Mouse (Mus musculus) ES-E14 (cell line): Measurements from ENCODE around the gene Dok3. TPM values are rescaled to one million over a fixed set of nuclear protein-coding genes. Genes with fewer than 3 reads are reported as not detected.

Experiments
- DNase-seq: peaks from one replicate; pipeline ENCODE4 v3.0.0-alpha.2; 2013; ENCODE audit warnings: low read depth, low spot score
- H3K27ac ChIP-seq: 2 replicates; pipeline ENCODE4 v1.5.1; 2012; ENCODE audit warnings: low read depth, mild to moderate bottlenecking, low read length, moderate library complexity, mixed read lengths; ENCODE audit not compliant: poor library complexity, insufficient read depth, severe bottlenecking
- H3K36me3 ChIP-seq: 2 replicates; pipeline ENCODE4 v1.6.1; 2012; ENCODE audit warnings: mild to moderate bottlenecking, low read length, moderate library complexity, mixed read lengths; ENCODE audit not compliant: control insufficient read depth, poor library complexity, insufficient read depth, severe bottlenecking
- H3K4me1 ChIP-seq, 2 experiments: fragments of 150-350 bp in 1 of 2; sonication (generic) in 1 of 2; 2 replicates each; pipeline ENCODE4 v1.6.1; 2012; ENCODE audit warnings: low read length in 2 of 2, mild to moderate bottlenecking in 1 of 2, mixed read lengths in 1 of 2; ENCODE audit not compliant: control insufficient read depth in 2 of 2, insufficient read depth in 2 of 2, poor library complexity in 1 of 2
- H3K4me3 ChIP-seq, 2 experiments: fragments of 150-350 bp in 1 of 2; sonication (generic) in 1 of 2; 2 replicates each; pipeline ENCODE4 v1.5.1; 2012; ENCODE audit warnings: low read length in 2 of 2, low read depth in 1 of 2, mild to moderate bottlenecking in 1 of 2, mixed read lengths in 1 of 2; ENCODE audit not compliant: insufficient read depth in 1 of 2, poor library complexity in 1 of 2, severe bottlenecking in 1 of 2
- H3K9ac ChIP-seq: 2 replicates; pipeline ENCODE4 v1.6.1; 2012; ENCODE audit warnings: low read depth, mild to moderate bottlenecking, low read length, mixed read lengths; ENCODE audit not compliant: poor library complexity, insufficient read depth, severe bottlenecking
- H3K9me3 ChIP-seq: fragments of 150-350 bp; sonication (generic); 2 replicates; pipeline ENCODE4 v1.6.1; 2012; ENCODE audit warnings: low read depth, mild to moderate bottlenecking, low read length; ENCODE audit not compliant: control insufficient read depth, insufficient read depth
- CHD2 ChIP-seq: IDR thresholded peaks from 2 replicates; pipeline ENCODE4 v1.6.1; 2014; ENCODE audit warnings: mild to moderate bottlenecking, low read depth, low read length, inconsistent platforms
- HCFC1 ChIP-seq: IDR thresholded peaks from 2 replicates; pipeline ENCODE4 v1.6.1; 2012; ENCODE audit warnings: low read length, inconsistent platforms, borderline replicate concordance; ENCODE audit not compliant: insufficient read depth
- MAFK ChIP-seq: IDR thresholded peaks from 2 replicates; pipeline ENCODE4 v1.6.1; 2014; ENCODE audit warnings: mild to moderate bottlenecking, low read depth, low read length, inconsistent platforms; ENCODE audit not compliant: insufficient read depth
- ZC3H11A ChIP-seq: IDR thresholded peaks from 2 replicates; pipeline ENCODE4 v1.6.1; 2012; ENCODE audit warnings: low read depth, mild to moderate bottlenecking, inconsistent platforms, low read length, borderline replicate concordance
- ZNF384 ChIP-seq: IDR thresholded peaks from 2 replicates; pipeline ENCODE4 v1.6.1; 2012; ENCODE audit warnings: low read depth, low read length, inconsistent platforms
- in situ Hi-C, 2 experiments: fragments of 600-800 bp; cut with MboI; formaldehyde crosslinking; loops; one replicate each; pipeline ENCODE4 v1.15.1; 2025; ENCODE audit warnings: low sequenced_read_pairs in 2 of 2, inconsistent platforms in 1 of 2; ENCODE audit not compliant: unreplicated experiment in 2 of 2
- total RNA-seq: library from RNA; depleted of rRNA; stranded (reverse); fragments of 300-350 nt; gene quantifications from 2 replicates; pipeline ENCODE4 v1.2.3, GENCODE M21; 2012

The Dok3 gene
- total RNA-seq, 1 experiment, result 0.98 TPM

DNA sequence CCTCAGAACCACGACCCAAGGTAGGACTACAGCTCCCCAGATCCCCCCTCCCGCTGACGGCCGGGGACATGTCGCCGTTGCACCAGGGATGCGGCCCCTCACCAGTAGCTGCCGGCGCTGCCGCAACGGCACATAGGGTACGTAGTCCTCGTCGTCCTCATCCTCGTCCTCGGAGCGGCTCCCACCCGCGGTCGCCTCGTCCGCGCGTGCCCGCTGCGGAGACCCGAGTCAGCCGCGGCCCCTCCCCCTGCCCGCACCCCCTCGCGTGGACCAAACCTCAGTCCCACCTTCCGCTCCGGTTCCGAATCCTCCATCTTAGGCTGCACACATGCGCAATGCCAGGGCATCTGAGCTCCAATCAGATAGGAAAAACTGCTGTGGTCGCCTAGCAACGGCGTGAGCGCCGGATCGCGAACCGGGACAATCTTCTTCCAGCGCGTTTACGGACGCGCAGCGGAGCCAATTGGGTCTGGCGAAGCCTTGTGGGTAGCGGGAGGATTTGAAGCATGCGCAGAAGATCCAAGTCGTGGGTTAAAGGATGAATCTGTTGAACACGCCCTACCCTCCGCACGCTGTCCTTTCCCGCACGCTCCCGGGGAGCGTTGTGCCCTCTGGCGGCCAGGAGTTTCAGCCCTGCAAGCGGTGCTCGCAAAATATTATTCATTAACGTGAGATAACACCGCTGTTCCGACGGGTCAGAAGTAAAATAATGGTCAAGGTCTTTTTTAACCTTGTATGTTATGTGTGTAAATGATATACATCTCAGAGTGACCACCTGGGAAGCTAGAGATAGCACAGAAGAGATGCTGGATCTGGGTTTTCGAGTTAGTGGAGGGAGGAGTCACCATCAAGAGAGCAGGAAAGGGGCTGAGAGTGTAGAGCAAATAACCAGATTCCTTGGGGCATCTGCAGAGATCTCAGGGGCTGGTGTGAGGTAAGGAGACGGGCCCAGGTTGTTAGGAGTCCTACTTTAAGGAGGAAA, 7.4 kb upstream of the Dok3 start, which contains the start of gene Ddx41:
TSS of gene Ddx41 (minus strand) at position 465 of the 982 bp plus-strand sequence.
- Histone ChIP-seq H3K4me3 (peak within 1 kb of the TSS; percentile 77 to 95), H3K36me3 (peaks cover 43% of the 10 kb centered on the region), H3K4me1 (peaks cover 2 to 5% of the 10 kb centered on the region in 2 experiments; a peak in 1 of 4 replicates), H3K9ac (peak within 1 kb of the TSS; percentile 93), H3K9me3 (no peaks in the 10 kb centered on the region), H3K27ac (peak within 1 kb of the TSS; percentile 38; the same call in 1 of the 2 replicates)
- peak; percentile 83 for TF ChIP-seq HCFC1
- no peak for TF ChIP-seq MAFK
- in situ Hi-C loops, result no loop called here
- DNase-seq, result peak; percentile 99

DNA sequence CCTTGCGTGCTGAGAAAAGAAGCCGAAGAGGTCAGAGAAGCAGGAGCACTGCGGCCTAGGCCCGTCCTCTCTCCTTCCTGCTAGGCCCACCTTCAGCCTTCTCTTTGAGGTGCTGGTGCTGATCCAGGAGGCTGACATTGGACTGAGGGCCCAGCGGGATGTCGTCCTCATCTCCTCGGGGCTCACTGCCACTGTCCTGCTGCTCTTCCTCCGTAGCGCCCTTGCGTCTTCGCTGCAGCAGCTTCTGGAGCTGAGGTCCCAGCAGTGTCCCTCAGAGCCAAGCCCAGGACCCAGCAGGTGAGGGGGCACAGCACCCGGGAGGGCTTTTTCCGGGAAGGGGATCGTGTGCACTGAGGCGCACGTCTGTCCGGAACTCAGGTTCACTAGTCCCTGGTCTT, 6.7 kb upstream of the Dok3 start:
- in situ Hi-C loops, result no loop called here
- no peak for DNase-seq

DNA sequence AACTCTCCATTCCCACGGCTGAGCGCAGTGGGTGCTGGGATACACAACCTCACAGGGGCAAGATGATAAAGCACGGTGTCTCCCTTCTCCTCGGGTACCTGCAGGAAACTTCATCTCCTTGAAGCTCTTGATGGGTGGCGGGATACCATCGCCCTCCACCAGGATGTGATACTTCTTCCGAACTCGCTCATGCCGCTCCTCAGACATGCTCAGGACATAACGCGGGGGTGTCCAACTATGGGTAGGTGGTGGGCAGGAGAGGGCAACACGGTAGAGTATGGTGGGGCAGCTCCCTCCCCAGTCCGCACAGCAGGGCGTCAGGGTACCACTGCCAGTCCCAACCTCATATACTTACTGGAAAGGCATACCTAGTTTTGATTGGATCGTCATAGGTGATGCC, 6.1 kb upstream of the Dok3 start:
- TF ChIP-seq MAFK (no peak), HCFC1 (no peak), CHD2 (no peak), ZNF384 (no peak), ZC3H11A (no peak)
- Histone ChIP-seq H3K4me1 (peaks cover 2 to 5% of the 10 kb centered on the region in 2 experiments; a peak in 1 of 4 replicates), H3K9ac (0 out of 2 replicates have a peak overlapping the region, but pooled peaks have one; percentile 93), H3K27ac (no peak overlapping the region), H3K9me3 (no peaks in the 10 kb centered on the region), H3K36me3 (peaks cover 51% of the 10 kb centered on the region), H3K4me3 (peak overlapping the region; percentile 77 to 95; a peak in 3 of 4 replicates)
- in situ Hi-C loops, result no loop called here
- DNase-seq, result no peak

More for the DNA sequence above, 6.7 kb upstream of the Dok3 start:
- peak overlapping the region; percentile 93 for H3K9ac ChIP-seq
- peaks cover 45% of the 10 kb centered on the region for H3K36me3 ChIP-seq
- no peaks in the 10 kb centered on the region for H3K9me3 ChIP-seq
- TF ChIP-seq MAFK (no peak), ZNF384 (no peak), HCFC1 (no peak), CHD2 (no peak)
- peak overlapping the region; percentile 77 to 95 for H3K4me3 ChIP-seq
- peaks cover 2 to 5% of the 10 kb centered on the region in 2 experiments; a peak in 1 of 4 replicates for H3K4me1 ChIP-seq
- no peak overlapping the region; the same call in 1 of the 2 replicates for H3K27ac ChIP-seq

DNA sequence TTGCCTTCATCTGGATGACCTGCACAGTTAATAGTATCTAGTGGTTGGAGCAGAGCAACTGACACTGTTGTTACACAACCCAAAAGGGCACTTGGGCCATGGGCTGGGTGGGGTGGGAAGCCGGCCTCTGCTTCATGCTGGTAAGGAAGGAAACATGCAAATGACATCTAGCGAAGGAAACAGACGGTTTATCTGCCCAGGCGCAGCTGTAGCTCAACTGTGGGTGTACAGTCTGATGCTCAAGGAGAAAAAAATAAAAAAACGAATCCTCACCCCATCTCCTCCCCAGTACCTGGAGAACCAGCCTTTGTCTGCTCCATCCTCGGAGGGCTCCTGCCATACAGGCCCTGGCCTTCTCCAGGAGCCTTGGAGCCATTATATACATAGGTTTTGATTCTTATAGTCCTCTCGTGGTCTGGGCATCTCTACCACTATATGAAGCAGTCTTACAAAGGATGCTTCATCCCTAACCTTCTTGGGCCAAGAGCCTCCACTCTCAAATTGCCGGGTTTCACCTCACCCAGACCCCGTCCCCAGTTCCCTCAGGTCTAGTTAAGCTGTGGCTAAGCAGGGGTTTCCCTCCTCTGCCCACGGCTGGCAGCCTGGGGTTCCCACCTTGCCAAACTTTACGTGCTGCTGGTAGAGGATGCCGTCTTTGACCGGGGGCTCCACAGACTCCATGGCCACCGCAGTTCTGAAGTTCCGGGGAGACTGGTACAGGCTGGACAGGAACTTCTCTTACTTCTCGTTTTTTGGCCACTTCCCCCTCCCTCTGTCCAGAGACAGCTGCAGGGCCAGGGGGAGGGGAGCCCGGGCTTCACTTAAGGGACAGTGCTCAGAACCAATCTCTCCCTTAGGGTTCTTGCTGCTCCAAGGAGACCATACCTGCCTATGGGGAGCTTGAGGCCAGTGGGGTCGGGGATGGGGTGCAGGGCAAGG, 993 bp downstream of the Dok3 start:
- H3K9ac ChIP-seq, result no peak overlapping the region
- H3K4me3 ChIP-seq, result no peak overlapping the region
- H3K4me1 ChIP-seq, result peaks cover 0 to 5% of the 10 kb centered on the region in 2 experiments; a peak in 1 of 4 replicates
- in situ Hi-C loops, result no loop called here
- TF ChIP-seq ZNF384, result no peak
- no peak for TF ChIP-seq ZC3H11A
- no peak for TF ChIP-seq HCFC1
- no peak for TF ChIP-seq CHD2
- TF ChIP-seq MAFK, result no peak
- DNase-seq, result no peak
- H3K36me3 ChIP-seq, result peaks cover 33% of the 10 kb centered on the region
- no peaks in the 10 kb centered on the region for H3K9me3 ChIP-seq
- no peak overlapping the region for H3K27ac ChIP-seq
